Mouse (Mus musculus) mesoderm, embryonic 11.5 days (tissue): Measurements from ENCODE around the gene Slc34a3.

Source experiments
- DNase-seq: peaks from one replicate; pipeline ENCODE4 v3.0.0-alpha.2; 2012; ENCODE audit warnings: low read depth, low spot score

Slc34a3 gene

GRCm38 (mm10) chr2:25194486-25195171 is 39.5 kb downstream of the Slc34a3 start:
- DNase-seq: no peak

- no peak for DNase-seq
These were observed 40.2 kb downstream of the Slc34a3 start for GRCm38 (mm10) chr2:25194006-25194405.

- peak; percentile 91 for DNase-seq
These were observed 40.8 kb downstream of the Slc34a3 start for GRCm38 (mm10) chr2:25193330-25193770.

- DNase-seq: no peak
These were observed 46.3 kb downstream of the Slc34a3 start for GRCm38 (mm10) chr2:25187841-25188240.

GRCm38 (mm10) chr2:25186575-25186930 is 47.6 kb downstream of the Slc34a3 start:
- no peak for DNase-seq

GRCm38 (mm10) chr2:25185625-25186574 is 48.3 kb downstream of the Slc34a3 start:
- DNase-seq: peak; percentile 90

- no peak for DNase-seq
These were observed 49.7 kb downstream of the Slc34a3 start for GRCm38 (mm10) chr2:25184496-25184895.

GRCm38 (mm10) chr2:25183336-25183735 is 50.8 kb downstream of the Slc34a3 start:
- DNase-seq: no peak

- DNase-seq: no peak
These were observed 51.5 kb downstream of the Slc34a3 start for GRCm38 (mm10) chr2:25182664-25183063.

- no peak for DNase-seq
These were observed 52.2 kb downstream of the Slc34a3 start for GRCm38 (mm10) chr2:25181891-25182397.

GRCm38 (mm10) chr2:25180973-25181890 is 52.9 kb downstream of the Slc34a3 start:
- DNase-seq: peak; percentile 64

GRCm38 (mm10) chr2:25180478-25180903 is 53.7 kb downstream of the Slc34a3 start, which contains the start of gene Nrarp:
Gene Nrarp, plus strand, starts transcription at chr2:25180758.
- peak; percentile 93 for DNase-seq

- DNase-seq: no peak
These were observed 54.5 kb downstream of the Slc34a3 start for GRCm38 (mm10) chr2:25179566-25180217.
